Mouse (Mus musculus) bone marrow macrophage, adult 2 months (primary cell): ENCODE results near the gene Rec8.

ENCODE experiments used
- CTCF ChIP-seq: IDR thresholded peaks from 2 replicates; pipeline ENCODE4 v1.5.1; 2012; ENCODE audit warnings: low read depth, mild to moderate bottlenecking, low read length, moderate library complexity
- POLR2A ChIP-seq: IDR thresholded peaks from 2 replicates; pipeline ENCODE4 v1.6.1; 2012; ENCODE audit warnings: mild to moderate bottlenecking, low read depth, low read length, borderline replicate concordance

DNA sequence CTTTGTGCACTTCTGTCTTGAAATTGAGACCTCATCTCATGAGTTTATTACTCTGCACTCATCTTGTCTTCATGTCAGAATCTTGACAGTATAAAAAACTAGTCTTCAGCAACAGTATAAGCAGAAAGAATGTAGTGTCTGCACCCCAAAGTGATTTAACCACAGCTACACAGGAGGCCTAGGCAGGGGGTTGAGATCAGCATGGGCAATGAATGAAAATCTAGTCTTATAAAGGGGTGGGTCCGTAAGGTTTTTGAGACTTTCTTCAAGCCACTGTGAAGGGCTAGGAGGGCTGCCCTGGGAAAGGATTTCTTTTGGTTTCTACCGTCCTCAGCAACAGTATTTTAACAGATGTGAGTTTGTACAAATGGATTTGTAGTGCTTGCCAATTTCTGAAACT is 42.8 kb downstream of the Rec8 start:
- TF ChIP-seq CTCF (no peak), POLR2A (no peak)
